Mouse (Mus musculus) erythroblast, adult 5-6 weeks (primary cell): ENCODE measurements around the gene Sfxn1. TPM values are rescaled to one million over a fixed set of nuclear protein-coding genes. Genes with fewer than 3 reads are reported as not detected.

ENCODE experiments used
- ATAC-seq: replicated peaks from 2 replicates; pipeline ENCODE4 v1.8.0; 2016; ENCODE audit warnings: moderate number of reproducible peaks, mild to moderate bottlenecking, moderate TSS enrichment, inconsistent platforms; ENCODE audit not compliant: poor library complexity, low FRiP score, severe bottlenecking
- total RNA-seq, 2 experiments: library from RNA; stranded (forward) in 1 of 2; stranded (reverse) in 1 of 2; fragments of 150-400 nt in 1 of 2; fragments of 200-764, 138-1000 nt in 1 of 2; gene quantifications; 2 replicates each; pipeline versions ENCODE4 v1.2.3 to v1.2.4; 2015 to 2017; ENCODE audit warnings: low replicate concordance in 2 of 2

Sfxn1 gene
- total RNA-seq, 2 experiments from 2014 or later, result 16.4 to 30.7 TPM

DNA sequence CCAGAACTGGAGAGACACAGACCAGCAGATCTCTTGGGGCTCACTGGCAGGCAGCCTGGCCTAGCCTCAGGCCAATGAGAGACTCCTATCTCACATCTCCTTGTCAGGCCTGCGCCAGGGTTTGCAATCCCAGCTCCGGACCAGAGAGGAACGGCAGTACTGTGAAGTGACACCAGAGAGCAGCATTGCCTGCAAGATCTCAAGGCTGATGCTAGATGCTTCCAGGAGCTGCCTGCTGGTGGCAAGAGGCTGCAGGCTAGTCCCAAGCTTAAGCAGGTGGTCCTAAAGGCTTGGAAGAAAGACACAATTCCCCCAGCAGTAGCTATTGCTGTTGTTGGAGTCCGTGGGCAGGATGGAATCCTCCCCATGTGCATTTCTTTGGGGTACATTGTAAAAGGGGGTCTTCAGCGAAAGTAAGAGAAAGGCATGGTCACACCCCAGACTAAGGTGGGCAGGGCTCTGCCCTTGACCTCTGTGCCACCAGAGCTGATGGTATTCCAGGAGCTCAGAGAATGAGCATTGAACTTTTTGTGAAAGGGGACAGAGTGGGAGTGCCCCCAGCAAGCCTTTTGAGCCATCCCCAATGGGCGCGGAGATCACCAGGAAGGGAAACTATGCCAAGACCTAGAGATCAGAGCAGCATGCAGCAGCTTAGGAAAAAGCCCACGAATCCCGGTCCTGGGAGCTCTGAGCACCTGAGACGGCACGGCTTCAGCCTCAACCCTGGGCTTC lies 42.3 kb downstream of the Sfxn1 start:
- no peak for ATAC-seq

- ATAC-seq, result no peak
Measured at GRCm38 (mm10) chr13:54114931-54115330, 43.3 kb downstream of the Sfxn1 start.

- ATAC-seq, result no peak
Measured at GRCm38 (mm10) chr13:54115779-54116178, 44.1 kb downstream of the Sfxn1 start.

- no peak for ATAC-seq
Measured at GRCm38 (mm10) chr13:54118355-54118754, 46.7 kb downstream of the Sfxn1 start.

DNA sequence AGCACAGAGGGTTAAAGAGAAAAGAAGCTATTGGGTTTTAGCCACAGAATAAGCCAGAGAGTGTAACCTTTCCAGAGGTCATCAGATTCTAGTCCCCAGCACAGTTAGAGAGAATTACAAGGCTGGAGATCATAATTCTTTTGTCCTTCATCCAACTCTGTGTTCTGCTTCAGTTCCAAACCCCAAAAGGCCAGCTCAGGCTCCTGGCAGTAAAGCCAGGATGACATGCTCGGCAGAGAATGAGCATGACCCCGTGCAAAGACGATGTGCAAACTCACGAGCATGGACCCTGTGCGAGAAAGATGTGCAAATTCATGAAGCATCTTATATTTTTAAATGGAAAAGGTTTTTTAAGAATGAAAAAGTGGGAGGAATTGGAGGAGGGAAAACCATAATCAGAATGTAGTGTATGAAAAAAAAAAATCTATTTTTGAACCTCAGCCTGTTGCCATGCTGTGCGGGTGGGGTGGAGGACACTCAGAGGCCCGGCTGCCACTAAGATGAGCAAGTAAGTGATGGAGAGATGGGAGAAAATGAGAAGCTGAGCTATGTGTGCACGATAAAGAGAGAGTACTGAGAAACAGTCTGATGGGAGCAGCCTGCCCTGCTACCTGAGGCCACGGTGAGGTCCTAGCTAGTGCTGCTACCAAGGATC lies 66.2 kb downstream of the Sfxn1 start:
- ATAC-seq, result no peak

DNA sequence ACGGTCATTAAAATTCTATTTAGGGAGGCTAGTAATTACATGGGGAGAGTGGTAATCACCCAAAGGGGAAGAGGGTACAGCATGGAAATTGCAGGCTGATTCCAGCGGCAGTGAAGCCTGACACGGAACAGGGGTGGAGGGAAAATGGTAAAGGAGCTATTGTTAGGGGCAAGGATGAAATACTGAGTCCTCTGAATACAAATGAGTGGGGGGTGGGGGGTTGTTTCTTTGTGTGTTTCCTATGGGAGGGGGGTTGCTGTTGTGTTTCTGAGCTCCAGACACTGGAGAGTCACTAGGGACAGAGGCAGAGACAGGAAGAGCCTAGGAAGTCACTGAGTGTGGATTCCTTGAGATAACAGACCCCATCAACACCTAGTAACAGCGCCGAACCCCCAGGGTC lies 72.1 kb downstream of the Sfxn1 start:
- no peak for ATAC-seq

DNA sequence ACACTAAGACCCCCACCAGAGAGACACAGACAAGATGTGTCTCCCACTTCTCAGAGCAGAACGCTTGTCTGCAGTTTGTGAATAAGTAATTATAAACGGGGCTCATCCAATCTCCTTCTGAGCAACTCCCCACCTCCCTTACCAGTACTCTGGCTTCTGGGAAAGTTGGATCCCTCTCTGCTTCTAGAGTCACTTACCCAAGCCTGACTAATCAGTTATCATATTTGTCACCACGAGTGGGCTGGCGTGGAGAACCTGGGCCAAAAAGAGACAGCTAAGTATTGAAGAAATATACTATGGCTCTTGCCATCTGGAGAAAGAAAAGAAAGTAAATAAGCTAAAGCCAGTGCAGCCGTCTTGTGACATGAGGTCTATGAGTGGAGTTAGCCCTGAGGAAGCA lies 73.0 kb downstream of the Sfxn1 start:
- ATAC-seq, result no peak

- ATAC-seq, result no peak
Measured at GRCm38 (mm10) chr13:54147328-54147727, 75.7 kb downstream of the Sfxn1 start.

GRCm38 (mm10) chr13:54152421-54152820 lies 80.8 kb downstream of the Sfxn1 start:
- ATAC-seq, result no peak

DNA sequence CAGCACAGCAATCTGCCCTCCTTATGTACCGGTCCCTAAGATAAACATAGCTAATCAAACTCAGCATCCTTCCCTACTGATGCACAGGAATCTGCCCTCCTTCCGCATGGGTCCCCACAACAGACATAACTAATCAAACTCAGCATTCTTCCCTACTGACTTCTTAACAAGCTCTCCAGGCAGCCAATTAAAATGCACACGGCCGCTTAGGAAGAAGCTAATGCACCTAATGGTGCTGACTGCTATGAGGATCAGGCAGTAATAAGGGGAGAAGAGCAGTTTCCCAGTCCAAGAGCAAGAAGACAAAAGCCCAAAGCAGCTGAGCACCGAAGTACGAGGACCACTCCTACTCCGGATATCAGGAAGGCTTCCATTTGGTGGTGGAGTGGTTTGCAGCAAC lies 81.2 kb downstream of the Sfxn1 start:
- ATAC-seq, result no peak

- ATAC-seq, result no peak
Measured at GRCm38 (mm10) chr13:54153672-54154218, 82.1 kb downstream of the Sfxn1 start.

DNA sequence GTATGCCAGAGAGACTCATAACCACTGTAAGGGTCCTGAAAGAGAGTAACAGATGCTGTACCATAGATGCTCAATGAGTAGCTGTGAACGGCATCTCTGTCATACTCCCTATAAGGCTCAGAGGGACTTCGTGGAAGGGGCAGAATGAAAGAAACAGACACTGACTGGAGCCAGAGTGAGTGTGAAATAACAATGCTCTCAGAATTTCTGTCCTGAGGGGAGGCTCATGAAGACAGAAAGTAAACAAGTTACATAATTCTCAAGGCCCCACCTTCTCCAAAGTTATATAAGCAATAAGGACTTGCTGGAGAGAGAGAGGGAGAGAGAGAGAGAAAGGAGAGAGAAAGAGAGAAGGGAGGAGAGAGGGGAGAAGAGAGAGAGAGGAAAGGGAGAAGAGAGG lies 84.2 kb downstream of the Sfxn1 start:
- ATAC-seq, result no peak

Other genes with a start within 250 kb of the Sfxn1 start
- gene Drd1, start 16.2 kb upstream of the Sfxn1 start, total RNA-seq (2015; ENCODE audit: low replicate concordance), result not detected in 2 replicates
- gene Drd1, start 16.2 kb upstream of the Sfxn1 start, total RNA-seq (2017; ENCODE audit: low replicate concordance), result not detected in 2 replicates
- gene Hrh2, start 120.3 kb downstream of the Sfxn1 start, total RNA-seq (2015; ENCODE audit: low replicate concordance), result 5.0 and 7.7 TPM in 2 replicates
- 1.4 and 1.5 TPM in 2 replicates for gene Hrh2, start 120.3 kb downstream of the Sfxn1 start, total RNA-seq (2017; ENCODE audit: low replicate concordance)